Mouse (Mus musculus) thymus, postnatal 4 days (tissue): ENCODE data around the gene Abca2.
A peak's percentile ranks its signal among the peaks of the same experiment; 100 is the strongest.

ENCODE experiments used
- DNase-seq: peaks from one replicate; pipeline ENCODE4 v3.0.0; 2021

Gene Abca2

GRCm38 (mm10) chr2:25463630-25464029 is 35.1 kb downstream of the Abca2 start:
- DNase-seq: no peak

GRCm38 (mm10) chr2:25465256-25465655 is 36.8 kb downstream of the Abca2 start:
- DNase-seq: no peak

GRCm38 (mm10) chr2:25465816-25466635 is 37.5 kb downstream of the Abca2 start:
- DNase-seq: peak; percentile 78

- no peak for DNase-seq
These were observed 39.3 kb downstream of the Abca2 start for GRCm38 (mm10) chr2:25467606-25468303.

GRCm38 (mm10) chr2:25468962-25469915 is 40.7 kb downstream of the Abca2 start:
- DNase-seq: no peak

- DNase-seq: no peak
These were observed 41.5 kb downstream of the Abca2 start, which contains the start of gene Ptgds for GRCm38 (mm10) chr2:25469969-25470368. TSS of gene Ptgds (minus strand) at chr2:25470046.

GRCm38 (mm10) chr2:25472550-25472949 is 44.0 kb downstream of the Abca2 start:
- no peak for DNase-seq

- no peak for DNase-seq
These were observed 49.0 kb downstream of the Abca2 start for GRCm38 (mm10) chr2:25477541-25477940.

- DNase-seq: no peak
These were observed 49.6 kb downstream of the Abca2 start for GRCm38 (mm10) chr2:25477967-25478675.

GRCm38 (mm10) chr2:25479551-25480311 is 51.2 kb downstream of the Abca2 start:
- DNase-seq: no peak

GRCm38 (mm10) chr2:25480541-25480940 is 52.0 kb downstream of the Abca2 start:
- no peak for DNase-seq

- peak; percentile 85 for DNase-seq
These were observed 54.5 kb downstream of the Abca2 start for GRCm38 (mm10) chr2:25482969-25483368.

- DNase-seq: peak; percentile 66
These were observed 56.6 kb downstream of the Abca2 start for GRCm38 (mm10) chr2:25484901-25485647.

GRCm38 (mm10) chr2:25487965-25488670 is 59.6 kb downstream of the Abca2 start:
- no peak for DNase-seq

GRCm38 (mm10) chr2:25488671-25489068 is 60.2 kb downstream of the Abca2 start:
- DNase-seq: no peak

- DNase-seq: no peak
These were observed 64.5 kb downstream of the Abca2 start for GRCm38 (mm10) chr2:25492988-25493387.

- DNase-seq: no peak
These were observed 65.0 kb downstream of the Abca2 start, which contains the start of gene Lcn12 for GRCm38 (mm10) chr2:25493476-25493961. TSS of gene Lcn12 (minus strand) at chr2:25493911.

- DNase-seq: no peak
These were observed 68.0 kb downstream of the Abca2 start for GRCm38 (mm10) chr2:25496462-25496861.
